Mouse (Mus musculus): ENCODE measurements around the gene Olfr180.

The Olfr180 gene

DNA sequence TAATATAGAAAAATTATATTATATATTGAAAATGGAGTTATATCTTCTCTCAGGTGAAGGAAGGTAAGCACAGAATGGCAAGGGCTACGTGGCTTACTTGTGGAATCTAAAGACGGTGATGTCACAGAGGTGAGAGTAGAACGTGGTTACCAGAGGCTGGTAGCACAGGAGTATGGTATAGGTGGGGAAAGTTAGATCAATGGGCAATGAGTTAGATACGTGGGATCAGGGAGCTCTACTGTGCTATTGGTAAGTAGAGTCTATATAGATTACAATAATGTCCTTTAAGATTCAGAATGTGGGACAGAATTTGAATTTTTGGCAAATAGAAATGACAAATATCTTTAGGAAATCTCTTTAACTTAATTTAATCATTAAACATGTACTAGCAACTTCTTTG, at the start of gene Olfr180:
Gene Olfr180, minus strand, starts transcription at position 101 of the 400 bp plus-strand sequence.
- no peak for DNase-seq (ENCODE audit: low spot score in 2 of 2)

DNA sequence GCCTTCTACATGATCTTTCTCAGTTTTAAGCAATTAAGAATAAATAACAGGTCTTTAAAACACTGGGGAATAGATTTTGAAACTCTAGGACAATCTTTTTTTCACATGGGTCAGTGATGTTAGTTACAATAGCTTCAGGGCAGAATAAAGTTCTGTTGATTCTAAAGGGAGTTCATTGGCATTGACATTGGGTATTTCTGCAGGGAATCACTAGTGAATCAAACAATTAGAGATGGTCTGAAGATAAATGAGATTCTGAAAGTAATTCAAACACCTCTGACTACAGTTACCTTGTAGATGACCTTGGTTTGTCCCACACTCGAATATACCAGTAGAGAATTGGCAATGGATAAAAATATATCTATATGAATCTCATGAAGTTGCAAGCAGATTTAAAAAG, 537 bp downstream of the Olfr180 start, which contains the start of gene Olfr181:
Gene Olfr181, minus strand, starts transcription at position 101 of the 400 bp plus-strand sequence.
- no peak for DNase-seq (ENCODE audit: low spot score in 2 of 2)

DNA sequence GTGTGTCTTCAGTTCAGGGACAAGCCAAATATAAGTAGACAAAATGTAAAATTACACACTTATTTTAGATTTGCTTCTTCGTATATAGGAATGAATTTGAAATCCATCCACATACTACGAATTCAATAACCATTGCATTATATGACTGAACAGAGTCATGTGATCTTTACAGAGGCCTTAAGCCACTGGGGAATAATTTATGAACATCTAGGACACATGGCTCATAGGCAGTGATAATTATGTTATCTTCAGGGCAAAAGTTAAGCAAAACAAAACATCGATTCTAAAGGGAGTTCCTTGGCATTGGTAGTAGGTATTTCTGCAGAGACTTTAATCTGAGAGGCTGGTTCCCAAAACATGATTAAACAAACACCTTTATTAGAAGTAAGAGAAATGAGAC, 37.2 kb downstream of the Olfr180 start, which contains the start of gene Olfr178:
Gene Olfr178, minus strand, starts transcription at position 101 of the 400 bp plus-strand sequence.
- DNase-seq (ENCODE audit: low spot score in 2 of 2) = no peak

DNA sequence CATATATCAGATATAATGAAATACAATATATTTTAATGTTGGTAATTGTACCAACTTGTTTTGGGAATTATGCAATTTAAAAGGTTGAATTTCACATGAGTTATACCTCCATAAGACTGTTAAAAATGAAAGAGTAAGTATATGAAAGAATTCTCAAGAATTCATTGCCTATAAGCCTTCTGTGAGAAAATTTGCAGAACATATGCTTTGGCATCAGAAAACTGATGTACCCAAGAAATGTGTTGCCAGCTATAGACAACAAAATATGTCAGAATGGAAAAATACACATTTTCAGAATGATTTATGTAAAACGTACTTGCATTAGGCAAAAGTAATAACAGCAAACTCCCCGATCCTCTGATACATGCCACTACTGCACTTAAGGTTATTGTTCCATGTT, 44.8 kb downstream of the Olfr180 start:
- no peak for DNase-seq (ENCODE audit: low spot score in 2 of 2)

DNA sequence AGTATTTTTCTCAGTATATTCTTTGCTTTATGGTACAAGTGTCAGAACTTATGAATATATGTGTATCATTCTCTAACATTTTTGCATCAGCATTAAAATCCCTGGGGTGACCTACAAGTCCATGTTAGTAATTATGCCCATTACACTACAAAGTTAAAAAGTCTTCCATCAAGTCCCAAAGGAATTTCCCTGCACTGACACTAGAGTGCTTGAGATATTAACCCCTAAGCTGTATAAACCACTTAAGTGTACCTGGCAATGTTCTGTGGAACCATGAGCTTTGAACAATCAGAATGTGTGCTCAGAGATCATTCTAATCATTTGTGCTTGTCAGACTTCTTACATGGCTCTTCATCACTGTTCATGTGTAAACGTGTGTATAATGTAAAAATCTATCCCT, 54.5 kb downstream of the Olfr180 start, which contains the start of gene Olfr177:
Gene Olfr177, minus strand, starts transcription at position 101 of the 400 bp plus-strand sequence.
- no peak for DNase-seq (ENCODE audit: low spot score in 2 of 2)

All from left cerebral cortex, adult 9 months (tissue).